Mouse (Mus musculus) kidney, postnatal 0 days (tissue): ENCODE data around the gene Cdc14a. TPM values are rescaled to one million over a fixed set of nuclear protein-coding genes. Genes with fewer than 3 reads are reported as not detected.

ENCODE experiments used
- ATAC-seq: fragments of 200-750 bp; cut with Nextera tagmentation; replicated peaks from 2 replicates; pipeline ENCODE4 v1.8.0; 2017; ENCODE audit warnings: low read depth, moderate number of reproducible peaks, moderate TSS enrichment, moderate library complexity; ENCODE audit not compliant: low FRiP score
- DNase-seq: peaks from one replicate; pipeline ENCODE4 v3.0.0-alpha.2; 2016; ENCODE audit warnings: low spot score
- H3K27ac ChIP-seq: fragments of 300-500 bp; sonication (generic); 2 replicates; pipeline ENCODE4 v1.5.1; 2014; ENCODE audit warnings: mild to moderate bottlenecking
- H3K27me3 ChIP-seq: fragments of 300-500 bp; sonication (generic); 2 replicates; pipeline ENCODE4 v1.6.1; 2014; ENCODE audit warnings: low read length, mixed read lengths; ENCODE audit not compliant: insufficient read depth
- H3K36me3 ChIP-seq: fragments of 300-500 bp; sonication (generic); 2 replicates; pipeline ENCODE4 v1.6.1; 2014; ENCODE audit warnings: low read length, mixed read lengths; ENCODE audit not compliant: insufficient read depth
- H3K4me1 ChIP-seq: fragments of 300-500 bp; sonication (generic); replicated peaks from 2 replicates; pipeline ENCODE4 v1.6.1; 2014; ENCODE audit warnings: antibody characterized with exemption, low read length, mixed read lengths; ENCODE audit not compliant: insufficient read depth
- H3K4me2 ChIP-seq: fragments of 300-500 bp; sonication (generic); 2 replicates; pipeline ENCODE4 v1.6.1; 2014; ENCODE audit warnings: mild to moderate bottlenecking, low read length, moderate library complexity, mixed read lengths
- H3K4me3 ChIP-seq: fragments of 300-500 bp; sonication (generic); replicated peaks from 2 replicates; pipeline ENCODE4 v1.5.1; 2014; ENCODE audit warnings: low read depth, low read length
- H3K9ac ChIP-seq: fragments of 300-500 bp; sonication (generic); 2 replicates; pipeline ENCODE4 v1.6.1; 2014; ENCODE audit warnings: low read depth, low read length
- H3K9me3 ChIP-seq: fragments of 300-500 bp; sonication (generic); replicated peaks from 2 replicates; pipeline ENCODE4 v1.6.1; 2016; ENCODE audit warnings: low read length, inconsistent platforms, mixed read lengths
- CTCF ChIP-seq: IDR thresholded peaks from 2 replicates; pipeline ENCODE4 v1.5.1; 2016; ENCODE audit warnings: antibody characterized with exemption, low read depth, mild to moderate bottlenecking, moderate library complexity
- WGBS: fragments of 180-500 bp; shearing (Covaris S2); extraction: QIAGEN DNeasy Blood & Tissue Kit; methylation state at CpG from one replicate; pipeline ENCODE4 v1.1.7; 2014; 5-methylcytosine and 5-hydroxymethylcytosine counted together
- polyA plus RNA-seq: library from polyadenylated mRNA; unstranded; fragments of >200 nt; fragmentation: Nextera tagmentation; extraction: Ambion mirVana; gene quantifications from 2 replicates; pipeline ENCODE4 v1.2.1, GENCODE M21; 2015

Cdc14a gene
- polyA plus RNA-seq, 1 experiment from 2014 or later, result 12.9 TPM

DNA sequence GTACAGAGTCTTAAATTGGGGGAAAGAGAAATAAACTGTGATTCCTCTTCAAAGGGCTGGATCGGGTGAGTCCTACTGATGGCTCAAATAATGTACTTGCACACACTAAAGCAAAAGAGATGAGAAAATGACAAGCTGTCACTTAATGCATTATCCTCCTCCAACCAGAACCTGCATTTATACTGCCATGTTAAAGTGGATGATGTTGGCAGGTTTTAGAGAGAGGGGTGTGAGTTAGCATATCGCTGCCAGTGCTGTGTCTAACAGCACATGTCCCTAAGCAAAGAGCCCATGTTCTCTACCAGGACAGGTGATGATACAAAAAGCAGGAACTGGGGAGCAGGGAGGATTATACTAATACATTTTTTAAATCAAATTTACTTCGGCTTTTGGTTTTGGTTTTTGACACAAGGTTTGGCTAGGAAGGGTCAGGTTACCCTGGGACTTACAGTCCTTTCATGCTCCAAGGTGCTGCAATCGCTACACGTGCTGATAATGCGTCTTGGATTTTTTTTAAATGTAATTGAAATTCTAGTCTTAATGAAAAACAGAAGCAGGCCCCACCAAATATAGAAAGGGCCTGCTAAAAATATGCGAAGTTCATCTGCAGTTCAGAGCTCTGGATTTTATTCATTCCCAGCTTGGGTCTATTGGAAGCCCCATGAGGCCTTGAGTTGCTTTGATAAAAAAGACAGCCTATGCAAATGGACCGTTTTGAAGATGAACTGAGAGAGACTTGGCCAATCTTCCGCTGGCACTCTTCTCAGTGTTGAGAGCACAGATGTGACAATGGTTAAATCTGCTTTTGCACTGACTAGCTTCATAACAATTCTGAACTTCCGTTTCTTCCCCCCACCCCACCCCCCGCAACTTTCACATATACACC is 195.2 kb downstream of the Cdc14a start:
- 64% methylated on average over 11 of the region's 11 CpGs for WGBS
- no peak overlapping the region for H3K27ac ChIP-seq
- no peak overlapping the region for H3K4me2 ChIP-seq
- H3K4me3 ChIP-seq, result no peak overlapping the region
- no peak overlapping the region for H3K9ac ChIP-seq
- no peak for TF ChIP-seq CTCF
- H3K36me3 ChIP-seq, result no peaks in the 10 kb centered on the region
- no peaks in the 10 kb centered on the region for H3K4me1 ChIP-seq
- DNase-seq, result no peak
- no peak for ATAC-seq
- H3K27me3 ChIP-seq, result no peaks in the 10 kb centered on the region
- no peaks in the 10 kb centered on the region for H3K9me3 ChIP-seq

DNA sequence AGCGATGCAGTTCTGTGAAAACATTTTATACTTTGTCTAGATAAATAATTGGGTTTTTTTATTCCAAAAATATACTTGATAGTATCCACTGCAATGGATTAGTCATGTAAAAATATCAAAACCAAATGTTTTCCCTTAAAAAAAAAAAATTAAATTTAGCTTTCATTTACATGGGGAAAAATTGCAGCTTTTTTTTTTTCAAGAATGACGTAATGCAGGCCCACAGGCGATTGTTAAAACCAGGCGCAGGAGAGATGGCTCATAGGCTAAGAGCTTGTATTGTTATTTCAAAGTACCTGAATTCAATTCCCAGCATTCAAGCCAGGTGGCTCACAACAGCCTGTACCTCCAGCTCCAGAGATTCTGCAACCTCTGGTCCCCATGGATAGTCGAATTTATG is 196.4 kb downstream of the Cdc14a start:
- Histone ChIP-seq H3K27me3 (no peaks in the 10 kb centered on the region), H3K4me1 (no peaks in the 10 kb centered on the region), H3K9me3 (no peaks in the 10 kb centered on the region), H3K4me3 (no peak overlapping the region), H3K27ac (no peak overlapping the region), H3K36me3 (no peaks in the 10 kb centered on the region), H3K9ac (no peak overlapping the region), H3K4me2 (no peak overlapping the region)
- WGBS, result 85% methylated on average over 5 of the region's 5 CpGs
- no peak for TF ChIP-seq CTCF
- DNase-seq (no peak), ATAC-seq (no peak)

DNA sequence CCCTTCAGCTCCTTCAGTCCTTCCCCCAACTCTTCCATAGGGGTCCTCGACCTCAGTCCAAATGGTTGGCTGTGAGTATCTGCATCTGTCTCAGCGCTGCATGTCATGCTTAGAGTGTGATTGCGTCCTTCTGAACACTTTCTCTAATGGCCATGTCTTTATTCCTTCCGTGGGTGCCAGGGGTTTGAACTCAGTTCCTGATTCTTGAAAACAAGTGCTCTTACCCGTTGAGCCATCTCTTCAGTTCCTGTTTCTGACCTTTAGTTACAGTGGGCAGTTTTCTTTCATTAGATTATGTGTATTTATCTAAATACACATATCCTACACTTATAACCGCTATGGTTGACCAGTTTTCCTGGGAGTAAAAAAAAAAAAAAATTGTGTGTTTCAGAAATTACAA is 196.9 kb downstream of the Cdc14a start:
- no peak for ATAC-seq
- H3K9ac ChIP-seq, result no peak overlapping the region
- WGBS, result 83% methylated on average over 6 of the region's 6 CpGs

More for the DNA sequence above, 196.9 kb downstream of the Cdc14a start:
- Histone ChIP-seq H3K27me3 (no peaks in the 10 kb centered on the region), H3K36me3 (no peaks in the 10 kb centered on the region), H3K4me1 (no peaks in the 10 kb centered on the region), H3K4me2 (no peak overlapping the region), H3K4me3 (no peak overlapping the region), H3K27ac (no peak overlapping the region), H3K9me3 (no peaks in the 10 kb centered on the region)
- DNase-seq, result no peak
- no peak for TF ChIP-seq CTCF

Other genes with a start within 250 kb of the Cdc14a start
- 0.30 and 0.77 TPM in 2 replicates for gene Gpr88, start 170.5 kb downstream of the Cdc14a start, polyA plus RNA-seq
- 73.1 and 78.4 TPM in 2 replicates for gene Rtca, start 84.2 kb upstream of the Cdc14a start, polyA plus RNA-seq
- gene Dbt, start 89.0 kb upstream of the Cdc14a start, polyA plus RNA-seq, result 12.6 and 15.1 TPM in 2 replicates
- gene Lrrc39, start 138.9 kb upstream of the Cdc14a start, polyA plus RNA-seq, result 0.39 and 0.42 TPM in 2 replicates
- gene Sass6, start 170.9 kb upstream of the Cdc14a start, polyA plus RNA-seq, result 10.0 and 11.4 TPM in 2 replicates
- 15.9 and 18.5 TPM in 2 replicates for gene Trmt13, start 190.6 kb upstream of the Cdc14a start, polyA plus RNA-seq
- gene Mfsd14a, start 238.6 kb upstream of the Cdc14a start, polyA plus RNA-seq, result 93.9 and 94.0 TPM in 2 replicates